ENCODE assay signal across 21 mouse cellular contexts in genomic region chr14:36905809-36906522, GRCm38 (mm10).
DNase-seq lines count a peak whose midpoint lies in the region; ATAC-seq and TF ChIP-seq lines count a peak whose summit lies in the region.
"Had no signal": no experiment of that assay in that cellular context is flagged by ENCODE, and none has a peak within 500 bp of the region (broad histone marks: within the 10 kb centered on the region; RNA-seq: fewer than 3 reads in every experiment).

No protein-coding gene starts in this region.

- 78% methylated on average over 11 of the region's 11 CpGs for WGBS in hindbrain, embryonic 13.5 days
- 92% methylated on average over 11 of the region's 11 CpGs for WGBS in hindbrain, embryonic 10.5 days
- WGBS in midbrain, embryonic 16.5 days: 64% methylated on average over 8 of the region's 11 CpGs
- 80% methylated on average over 11 of the region's 11 CpGs for WGBS in midbrain, embryonic 13.5 days
- 43% methylated on average over 8 of the region's 11 CpGs for WGBS in forebrain, postnatal 0 days

- H3K4me3 ChIP-seq in hindbrain, embryonic 13.5 days: no peak overlapping the region
- no peak overlapping the region for H3K4me3 ChIP-seq in hindbrain, embryonic 10.5 days
- no peak overlapping the region for H3K4me3 ChIP-seq in midbrain, embryonic 16.5 days (ENCODE audit: low read depth, low read length)
- no peak overlapping the region for H3K4me3 ChIP-seq in midbrain, embryonic 13.5 days (replicated peaks)
- no peak overlapping the region for H3K4me3 ChIP-seq in forebrain, postnatal 0 days (ENCODE audit: low read depth, low read length)
- H3K4me3 ChIP-seq: embryonic facial prominence, embryonic 12.5 days; erythroblast, embryonic 14.5 days; heart, embryonic 10.5 days; limb, embryonic 12.5 days; liver, embryonic 12.5 days; myocyte had no signal

- peak overlapping the region; percentile 36; the same call in 1 of the 2 replicates for H3K27ac ChIP-seq in hindbrain, embryonic 13.5 days
- no peak overlapping the region for H3K27ac ChIP-seq in hindbrain, embryonic 10.5 days
- 0 out of 2 replicates have a peak overlapping the region, but pooled peaks have one; percentile 5 for H3K27ac ChIP-seq in midbrain, embryonic 16.5 days (ENCODE audit: low read length)
- no peak overlapping the region for H3K27ac ChIP-seq in midbrain, embryonic 13.5 days
- H3K27ac ChIP-seq in forebrain, postnatal 0 days (ENCODE audit: low read depth, low read length): no peak overlapping the region
- H3K27ac ChIP-seq: embryonic facial prominence, embryonic 12.5 days; heart, embryonic 10.5 days; kidney, postnatal 0 days; limb, embryonic 12.5 days; liver, embryonic 12.5 days had no signal

- no peak for DNase-seq in hindbrain, embryonic 10.5 days (ENCODE audit: low spot score)
- DNase-seq in forebrain, postnatal 0 days: peak; percentile 2
- no peak for DNase-seq in adrenal gland, postnatal 10 days
- DNase-seq in cerebellum, adult 9-11 months: no peak
- DNase-seq: B cell, adult 2 months; cerebellum, adult 8-10 months; gastrocnemius, postnatal 25 days; kidney, adult 18-20 months; lung, embryonic 14.5 days; lung, postnatal 36 days; thymus, adult 18-20 months had no signal

- no peak for TF ChIP-seq CTCF in forebrain, postnatal 0 days (IDR thresholded peaks at IDR 0.05; ENCODE audit: low read depth)

- no peak overlapping the region for H3K9ac ChIP-seq in hindbrain, embryonic 13.5 days
- no peak overlapping the region for H3K9ac ChIP-seq in midbrain, embryonic 16.5 days (ENCODE audit: low read depth, low read length)
- no peak overlapping the region for H3K9ac ChIP-seq in midbrain, embryonic 13.5 days (replicated peaks)
- H3K9ac ChIP-seq in forebrain, postnatal 0 days: no peak overlapping the region
- H3K9ac ChIP-seq: embryonic facial prominence, embryonic 12.5 days; limb, embryonic 12.5 days; liver, embryonic 12.5 days; lung, embryonic 14.5 days had no signal

- H3K9me3 ChIP-seq in hindbrain, embryonic 13.5 days: no peaks in the 10 kb centered on the region
- H3K9me3 ChIP-seq in hindbrain, embryonic 10.5 days: no peaks in the 10 kb centered on the region
- H3K9me3 ChIP-seq in midbrain, embryonic 16.5 days (replicated peaks; ENCODE audit: control insufficient read depth, low read length, poor library complexity, severe bottlenecking): no peaks in the 10 kb centered on the region
- H3K9me3 ChIP-seq in midbrain, embryonic 13.5 days: no peaks in the 10 kb centered on the region
- no peaks in the 10 kb centered on the region for H3K9me3 ChIP-seq in forebrain, postnatal 0 days (ENCODE audit: low read length)
- H3K9me3 ChIP-seq: embryonic facial prominence, embryonic 12.5 days; heart, embryonic 10.5 days; limb, embryonic 12.5 days; liver, embryonic 12.5 days had no signal

- H3K4me2 ChIP-seq in hindbrain, embryonic 13.5 days: no peak overlapping the region
- H3K4me2 ChIP-seq in midbrain, embryonic 16.5 days (ENCODE audit: low read length): no peak overlapping the region
- H3K4me2 ChIP-seq in midbrain, embryonic 13.5 days (replicated peaks): no peak overlapping the region
- H3K4me2 ChIP-seq in forebrain, postnatal 0 days (ENCODE audit: low read depth): no peak overlapping the region
- H3K4me2 ChIP-seq: embryonic facial prominence, embryonic 12.5 days; limb, embryonic 12.5 days; liver, embryonic 12.5 days; lung, embryonic 14.5 days had no signal

- H3K4me1 ChIP-seq in hindbrain, embryonic 13.5 days (replicated peaks): no peaks in the 10 kb centered on the region; the same call in 1 of the 2 replicates
- H3K4me1 ChIP-seq in hindbrain, embryonic 10.5 days (replicated peaks): no peaks in the 10 kb centered on the region
- H3K4me1 ChIP-seq in midbrain, embryonic 16.5 days (ENCODE audit: control insufficient read depth, insufficient read depth, low read length): no peaks in the 10 kb centered on the region; the same call in 1 of the 2 replicates
- peaks cover 5% of the 10 kb centered on the region; the same call in 1 of the 2 replicates for H3K4me1 ChIP-seq in midbrain, embryonic 13.5 days (replicated peaks)
- H3K4me1 ChIP-seq in forebrain, postnatal 0 days (ENCODE audit: insufficient read depth): no peaks in the 10 kb centered on the region
- H3K4me1 ChIP-seq: embryonic facial prominence, embryonic 12.5 days; heart, embryonic 10.5 days; limb, embryonic 12.5 days; liver, embryonic 12.5 days had no signal

- no peak for ATAC-seq in hindbrain, embryonic 13.5 days (ENCODE audit: low FRiP score)
- ATAC-seq in midbrain, embryonic 16.5 days: no peak
- ATAC-seq in midbrain, embryonic 13.5 days: no peak
- no peak; the same call in 1 of the 2 replicates for ATAC-seq in forebrain, postnatal 0 days
- ATAC-seq: liver, embryonic 12.5 days had no signal

- no peaks in the 10 kb centered on the region for H3K27me3 ChIP-seq in hindbrain, embryonic 13.5 days
- no peaks in the 10 kb centered on the region for H3K27me3 ChIP-seq in hindbrain, embryonic 10.5 days (ENCODE audit: insufficient read depth, poor library complexity, severe bottlenecking)
- no peaks in the 10 kb centered on the region for H3K27me3 ChIP-seq in midbrain, embryonic 16.5 days (ENCODE audit: control insufficient read depth, insufficient read depth, low read depth, low read length)
- no peaks in the 10 kb centered on the region for H3K27me3 ChIP-seq in midbrain, embryonic 13.5 days
- no peaks in the 10 kb centered on the region for H3K27me3 ChIP-seq in forebrain, postnatal 0 days (ENCODE audit: insufficient read depth, low read length)
- H3K27me3 ChIP-seq: embryonic facial prominence, embryonic 12.5 days; limb, embryonic 12.5 days; liver, embryonic 12.5 days had no signal

- H3K36me3 ChIP-seq in hindbrain, embryonic 13.5 days: peaks cover 17% of the 10 kb centered on the region
- peaks cover 7% of the 10 kb centered on the region; the same call in 1 of the 2 replicates for H3K36me3 ChIP-seq in hindbrain, embryonic 10.5 days
- H3K36me3 ChIP-seq in midbrain, embryonic 16.5 days (ENCODE audit: control insufficient read depth, insufficient read depth, low read length): 0 out of 2 replicates have a peak, but pooled peaks cover 4% of the 10 kb centered on the region
- peaks cover 16% of the 10 kb centered on the region for H3K36me3 ChIP-seq in midbrain, embryonic 13.5 days
- H3K36me3 ChIP-seq in forebrain, postnatal 0 days (ENCODE audit: insufficient read depth): peaks cover 6% of the 10 kb centered on the region
- H3K36me3 ChIP-seq: embryonic facial prominence, embryonic 12.5 days had no signal

Comparison
In these comparisons a context has a peak if more than half of its experiments do, and no peak if none do; other contexts are left out.
1. H3K27ac ChIP-seq: peak in hindbrain, embryonic 13.5 days (single experiment) and midbrain, embryonic 16.5 days (single experiment); none in hindbrain, embryonic 10.5 days (single experiment), midbrain, embryonic 13.5 days (single experiment) and forebrain, postnatal 0 days (single experiment).